Mouse (Mus musculus) urinary bladder, postnatal 14 days (tissue): ENCODE measurements around the gene Fstl3.
A peak's percentile ranks its signal among the peaks of the same experiment; 100 is the strongest.

Experiments used
- DNase-seq: peaks from one replicate; pipeline ENCODE4 v3.0.0; 2021; ENCODE audit warnings: low spot score

Gene Fstl3

DNA sequence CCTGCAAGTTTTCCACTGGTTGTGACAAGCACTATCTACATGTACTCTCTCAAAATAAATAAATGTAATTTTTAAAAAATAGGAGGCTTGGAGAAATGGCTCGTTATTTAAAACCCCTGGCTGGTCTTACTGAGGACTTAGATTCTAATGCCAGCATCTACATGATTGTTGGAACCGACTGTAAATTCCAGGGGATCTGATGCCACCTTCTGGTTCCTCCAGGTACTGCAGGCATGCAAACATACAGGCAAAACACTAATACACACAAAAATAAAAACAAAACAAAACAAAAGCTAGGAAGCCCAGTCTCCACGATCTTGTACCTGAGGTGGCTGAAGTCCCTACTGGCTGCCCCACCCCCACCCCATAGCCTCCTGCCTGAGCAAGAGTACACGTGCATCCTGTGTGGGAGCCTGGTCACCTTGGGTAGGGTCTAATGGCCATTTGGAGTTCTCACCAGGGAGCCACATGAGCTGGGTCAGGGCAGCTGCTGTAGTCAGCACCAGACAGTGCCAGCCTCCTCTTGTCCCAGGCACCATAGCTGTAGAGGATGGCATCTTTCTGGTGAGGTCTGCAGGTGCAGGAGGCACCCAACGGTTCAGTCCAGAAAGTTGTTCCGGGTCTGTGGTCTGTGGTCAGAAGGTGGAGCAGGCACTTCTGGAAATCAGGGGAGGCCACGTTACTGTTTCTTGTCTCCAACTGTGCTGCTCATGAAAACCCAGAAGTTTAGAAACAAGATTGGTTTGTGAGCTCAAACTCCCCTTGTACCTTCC lies 11.5 kb downstream of the Fstl3 start:
- peak; percentile 83 for DNase-seq

DNA sequence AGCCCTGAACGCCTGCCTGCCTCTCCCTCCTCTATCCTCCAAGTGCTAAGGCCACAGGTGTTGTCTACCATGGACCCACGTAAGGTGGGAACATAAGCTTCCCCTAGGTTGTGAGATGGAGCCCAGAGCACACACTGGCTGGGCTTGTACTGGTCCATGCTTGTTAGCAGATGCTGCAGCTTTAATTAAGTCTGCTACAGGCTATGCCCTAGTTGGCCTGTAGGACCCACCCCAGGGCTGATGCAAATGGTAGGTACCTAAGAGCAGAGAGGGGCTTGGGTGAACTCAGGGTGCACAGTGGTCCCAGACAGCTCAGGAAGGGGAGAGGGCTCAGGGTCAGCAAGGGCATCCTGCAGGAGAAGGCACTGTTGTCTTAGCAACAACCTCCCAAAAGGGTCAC lies 12.5 kb downstream of the Fstl3 start:
- no peak for DNase-seq

DNA sequence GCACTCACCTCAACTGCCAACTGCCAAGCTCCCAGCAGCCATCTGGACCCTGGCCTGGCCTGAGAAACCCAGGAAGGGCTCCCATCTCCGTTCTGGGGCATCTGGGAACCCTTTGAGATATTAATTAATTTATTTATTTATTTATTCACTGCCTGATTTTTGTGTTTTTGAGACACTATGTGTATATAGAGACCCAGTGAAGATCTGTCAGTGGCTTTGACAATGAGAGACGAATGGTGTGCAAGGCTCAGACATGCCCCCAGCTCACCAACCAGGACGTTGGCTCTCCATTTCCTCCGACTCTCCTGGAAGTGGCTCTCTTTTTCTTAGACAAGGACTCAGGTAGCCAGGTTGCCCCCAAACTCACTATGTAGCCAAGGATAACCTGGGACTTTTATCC lies 13.8 kb downstream of the Fstl3 start, which contains the start of gene Prss57:
TSS of gene Prss57 (minus strand) at position 101 of the 400 bp plus-strand sequence.
- no peak for DNase-seq

GRCm38 (mm10) chr10:79792339-79793040 lies 15.4 kb downstream of the Fstl3 start:
- DNase-seq: no peak

- DNase-seq: peak; percentile 78
These were observed 16.1 kb downstream of the Fstl3 start, which contains the start of gene Palm for GRCm38 (mm10) chr10:79793051-79793737. TSS of gene Palm (plus strand) at chr10:79793572.

DNA sequence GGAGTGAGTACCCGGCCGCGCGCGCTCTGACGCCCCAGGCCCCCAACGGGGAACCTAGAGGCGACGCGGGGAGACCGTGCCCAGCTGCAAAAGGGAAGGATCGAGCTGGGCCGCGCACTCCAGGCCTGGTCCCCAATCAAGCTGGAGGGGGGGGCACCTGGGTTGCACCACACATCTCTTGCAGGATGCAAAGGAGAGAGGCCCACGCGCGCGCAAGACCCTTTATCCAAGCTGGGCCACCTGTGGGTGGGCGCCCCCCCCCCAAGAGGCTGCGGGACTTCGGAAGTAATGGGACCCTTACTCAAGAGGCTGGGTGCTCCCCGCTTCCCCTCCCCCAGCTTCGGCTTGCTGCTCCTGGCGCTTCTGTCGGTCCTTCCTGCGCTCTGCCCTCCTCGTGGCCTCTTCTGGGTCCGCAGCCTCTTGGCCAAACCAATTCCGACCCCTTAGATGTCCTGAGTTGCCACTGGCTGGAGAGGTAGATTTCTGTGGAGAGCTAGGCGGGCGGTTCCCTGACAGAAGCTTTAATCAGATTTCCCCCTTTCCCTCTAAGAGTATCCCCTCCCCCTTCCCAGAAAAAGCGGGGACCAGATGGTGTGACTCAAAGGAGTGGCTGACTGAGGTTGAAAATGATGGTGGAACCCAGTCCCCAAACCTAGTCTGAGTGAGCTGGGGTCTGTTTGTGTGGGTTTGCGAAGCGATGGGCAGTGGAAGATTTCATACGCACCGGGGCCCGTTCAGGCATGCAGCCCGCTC lies 16.8 kb downstream of the Fstl3 start:
- DNase-seq: no peak

- peak; percentile 81 for DNase-seq
These were observed 17.4 kb downstream of the Fstl3 start for GRCm38 (mm10) chr10:79794491-79794931.

- no peak for DNase-seq
These were observed 18.8 kb downstream of the Fstl3 start for GRCm38 (mm10) chr10:79795905-79796304.

DNA sequence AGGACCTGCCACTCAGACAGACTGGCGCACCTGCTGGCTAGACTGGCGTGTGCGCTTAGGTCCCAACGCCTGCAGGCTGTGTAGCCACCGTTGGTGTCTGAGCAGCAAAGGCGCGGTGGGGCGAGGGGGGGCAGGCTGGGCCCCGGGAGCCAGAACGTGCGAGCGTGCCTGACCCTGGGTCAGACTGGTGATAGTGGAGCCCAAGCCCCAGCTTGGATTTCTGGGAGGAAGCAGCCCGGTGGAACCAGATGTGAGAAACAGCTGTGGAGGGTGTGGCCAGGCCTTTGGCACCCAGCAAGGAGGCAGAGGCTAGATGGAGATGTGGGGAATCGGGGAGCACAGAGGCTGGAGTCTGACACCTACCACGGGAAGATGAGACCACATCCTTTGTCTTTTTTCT lies 20.3 kb downstream of the Fstl3 start:
- DNase-seq: no peak

GRCm38 (mm10) chr10:79798289-79798928 lies 21.3 kb downstream of the Fstl3 start:
- no peak for DNase-seq

DNA sequence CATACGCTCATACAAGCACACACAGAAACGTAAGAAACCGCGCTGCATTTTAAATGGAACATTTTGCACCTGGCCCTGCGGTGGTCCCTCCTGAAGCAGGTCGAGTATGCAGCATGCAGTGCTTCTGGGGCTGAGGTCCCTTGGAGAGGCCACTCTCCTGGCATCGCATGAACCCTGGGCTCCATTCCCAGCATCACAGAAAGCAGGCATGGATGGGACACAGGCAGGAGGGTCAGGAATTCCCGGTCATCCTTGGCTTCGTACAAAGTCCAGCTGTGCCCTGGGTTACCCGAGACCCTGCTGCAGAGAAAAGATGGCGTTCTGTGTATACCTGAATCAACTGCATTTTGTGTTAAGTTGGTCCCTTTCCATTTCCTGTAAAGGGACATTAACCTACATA lies 23.4 kb downstream of the Fstl3 start:
- DNase-seq: no peak

DNA sequence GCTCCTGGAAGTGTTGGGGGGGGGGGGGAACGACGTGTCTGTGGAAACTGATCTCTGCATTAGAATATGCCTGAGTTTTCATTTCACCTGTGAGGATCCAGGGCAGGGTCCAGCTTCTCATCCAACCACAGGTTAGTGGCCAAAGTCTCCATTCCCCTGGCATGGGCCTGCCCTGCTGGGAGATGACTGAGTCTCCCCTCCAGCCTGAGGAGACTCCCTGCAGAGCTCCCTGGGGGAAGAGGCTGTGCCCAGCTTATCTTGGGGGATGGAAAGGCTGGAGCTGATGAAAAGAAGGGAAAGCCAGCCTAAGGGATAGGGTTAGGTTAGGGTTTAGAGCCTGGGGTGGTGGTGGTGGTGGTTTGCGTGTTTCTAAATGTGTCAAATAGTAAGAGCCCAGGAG lies 24.8 kb downstream of the Fstl3 start:
- DNase-seq: no peak

DNA sequence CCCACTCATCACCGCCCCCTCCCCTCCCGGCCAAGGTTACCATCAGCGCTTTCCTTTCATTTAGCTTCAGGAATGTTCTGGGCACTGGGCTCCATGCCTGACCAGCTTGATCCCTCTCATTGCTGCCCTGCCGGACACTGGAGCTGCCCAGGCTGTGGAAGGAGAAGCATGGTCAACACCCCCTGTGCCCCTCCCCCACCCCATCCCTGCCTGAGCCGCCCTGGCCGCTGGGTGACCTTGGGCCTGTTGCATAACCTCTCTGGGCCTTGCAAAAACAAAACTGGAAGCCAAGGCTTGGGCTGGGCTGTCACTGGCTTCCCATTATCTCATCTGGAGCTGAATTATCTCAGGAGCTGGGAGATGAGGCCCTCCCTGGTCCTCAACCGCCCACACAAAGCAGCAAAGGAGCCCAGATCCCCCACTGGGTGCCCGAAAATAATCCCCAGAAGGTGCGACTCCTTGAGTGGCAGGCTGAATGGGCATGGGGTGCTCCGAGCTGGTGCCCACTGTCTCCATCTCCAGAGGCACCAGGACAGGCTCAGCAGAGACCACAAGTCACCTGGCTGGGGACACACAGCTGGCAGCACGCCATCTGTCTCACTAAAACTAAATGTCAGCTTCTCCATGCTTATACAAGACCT lies 25.4 kb downstream of the Fstl3 start:
- DNase-seq: peak; percentile 66

- DNase-seq: no peak
These were observed 26.7 kb downstream of the Fstl3 start for GRCm38 (mm10) chr10:79803716-79804323.

- no peak for DNase-seq
These were observed 28.6 kb downstream of the Fstl3 start for GRCm38 (mm10) chr10:79805636-79806035.

DNA sequence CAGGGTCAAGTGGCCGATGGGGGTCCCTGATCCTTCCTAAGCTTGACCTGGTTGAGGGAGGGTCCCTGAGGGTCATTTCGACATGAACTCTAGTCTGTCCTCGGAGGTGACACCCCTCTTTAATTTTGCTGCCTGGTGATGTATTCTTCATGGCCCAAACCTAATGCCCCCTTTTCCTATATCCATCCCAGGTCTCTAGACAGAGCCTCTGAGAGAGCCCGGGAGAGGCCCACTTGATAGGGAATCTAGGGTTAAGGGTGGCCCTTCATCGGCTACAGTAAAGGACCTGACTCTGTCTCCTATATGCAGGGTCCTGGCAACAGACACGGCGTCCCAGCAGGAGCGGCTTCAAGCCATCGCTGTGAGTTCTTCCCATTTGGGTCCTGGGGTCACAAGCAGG lies 29.3 kb downstream of the Fstl3 start:
- DNase-seq: no peak

GRCm38 (mm10) chr10:79806972-79807371 lies 29.9 kb downstream of the Fstl3 start:
- no peak for DNase-seq

DNA sequence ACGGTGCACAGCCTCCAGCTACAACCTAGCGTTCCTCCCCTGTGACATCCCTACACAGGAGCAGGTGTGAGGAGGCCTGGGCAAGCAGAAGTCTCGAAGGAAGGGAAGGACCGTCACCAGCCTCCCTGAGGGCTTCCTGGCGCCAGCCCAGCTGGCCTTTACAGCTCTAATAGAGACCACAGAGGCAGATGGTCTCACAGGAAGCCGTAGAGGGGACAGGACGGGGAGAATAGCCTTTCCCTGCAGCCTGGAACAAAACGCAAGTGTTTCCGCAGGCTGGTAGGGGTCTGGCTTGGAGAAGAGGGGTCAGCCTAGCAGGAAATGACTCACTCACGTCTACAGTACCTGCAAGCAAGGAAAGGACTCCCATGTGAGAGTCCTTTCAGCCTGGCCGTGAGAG lies 30.8 kb downstream of the Fstl3 start:
- DNase-seq: no peak

- no peak for DNase-seq
These were observed 31.7 kb downstream of the Fstl3 start for GRCm38 (mm10) chr10:79808728-79809127.
